Mouse (Mus musculus): ENCODE measurements around the gene Hrct1.

Gene Hrct1

GRCm38 (mm10) chr4:43727718-43728575, 959 bp downstream of the Hrct1 start:
- no peak for DNase-seq (ENCODE audit: low read depth in 2 of 2, low spot score in 2 of 2)

- no peak for DNase-seq (ENCODE audit: low read depth in 2 of 2, low spot score in 2 of 2)
These were observed 1.6 kb downstream of the Hrct1 start for GRCm38 (mm10) chr4:43728576-43728954.

GRCm38 (mm10) chr4:43729126-43729525, 2.1 kb downstream of the Hrct1 start:
- no peak for DNase-seq (ENCODE audit: low read depth in 2 of 2, low spot score in 2 of 2)

- no peak for DNase-seq (ENCODE audit: low read depth in 2 of 2, low spot score in 2 of 2)
These were observed 3.0 kb downstream of the Hrct1 start, which contains the start of gene Spaar for GRCm38 (mm10) chr4:43729794-43730550. Gene Spaar, plus strand, starts transcription at chr4:43730034.

GRCm38 (mm10) chr4:43730750-43731297, 3.8 kb downstream of the Hrct1 start:
- DNase-seq (ENCODE audit: low read depth in 2 of 2, low spot score in 2 of 2) = no peak

GRCm38 (mm10) chr4:43732171-43732570, 5.2 kb downstream of the Hrct1 start:
- DNase-seq (ENCODE audit: low read depth in 2 of 2, low spot score in 2 of 2) = no peak

GRCm38 (mm10) chr4:43733186-43733585, 6.2 kb downstream of the Hrct1 start:
- DNase-seq (ENCODE audit: low read depth in 2 of 2, low spot score in 2 of 2) = no peak

GRCm38 (mm10) chr4:43737144-43737543, 10.2 kb downstream of the Hrct1 start:
- DNase-seq (ENCODE audit: low read depth in 2 of 2, low spot score in 2 of 2) = no peak

- no peak for DNase-seq (ENCODE audit: low read depth in 2 of 2, low spot score in 2 of 2)
These were observed 12.1 kb downstream of the Hrct1 start for GRCm38 (mm10) chr4:43738989-43739674.

GRCm38 (mm10) chr4:43741526-43741925, 14.5 kb downstream of the Hrct1 start:
- no peak for DNase-seq (ENCODE audit: low read depth in 2 of 2, low spot score in 2 of 2)

- DNase-seq (ENCODE audit: low read depth in 2 of 2, low spot score in 2 of 2) = no peak
These were observed 15.6 kb downstream of the Hrct1 start for GRCm38 (mm10) chr4:43742637-43743036.

- DNase-seq (ENCODE audit: low read depth in 2 of 2, low spot score in 2 of 2) = no peak
These were observed 16.1 kb downstream of the Hrct1 start for GRCm38 (mm10) chr4:43743099-43743498.

- no peak for DNase-seq (ENCODE audit: low read depth in 2 of 2, low spot score in 2 of 2)
These were observed 18.2 kb downstream of the Hrct1 start for GRCm38 (mm10) chr4:43745187-43745586.

GRCm38 (mm10) chr4:43757213-43757612, 30.2 kb downstream of the Hrct1 start:
- DNase-seq (ENCODE audit: low read depth in 2 of 2, low spot score in 2 of 2) = no peak

- DNase-seq (ENCODE audit: low read depth in 2 of 2, low spot score in 2 of 2) = no peak
These were observed 32.8 kb downstream of the Hrct1 start for GRCm38 (mm10) chr4:43759571-43760418.

GRCm38 (mm10) chr4:43760460-43760859, 33.5 kb downstream of the Hrct1 start:
- DNase-seq (ENCODE audit: low read depth in 2 of 2, low spot score in 2 of 2) = no peak

- no peak for DNase-seq (ENCODE audit: low read depth in 2 of 2, low spot score in 2 of 2)
These were observed 34.3 kb downstream of the Hrct1 start for GRCm38 (mm10) chr4:43761336-43761735.

GRCm38 (mm10) chr4:43763410-43763809, 36.4 kb downstream of the Hrct1 start:
- peak in 1 of 2 experiments; percentile 14 for DNase-seq (ENCODE audit: low read depth in 2 of 2, low spot score in 2 of 2)

- no peak for DNase-seq (ENCODE audit: low read depth in 2 of 2, low spot score in 2 of 2)
These were observed 41.4 kb downstream of the Hrct1 start for GRCm38 (mm10) chr4:43768341-43768740.

GRCm38 (mm10) chr4:43769374-43769773, 42.4 kb downstream of the Hrct1 start:
- DNase-seq (ENCODE audit: low read depth in 2 of 2, low spot score in 2 of 2) = no peak

Data from CD8-positive naive resting alpha-beta T cell, adult 2 months (primary cell).